Comparison of ENCODE assay signal across 8 mouse cellular contexts in genomic region chr19:46374477-46375088, GRCm38 (mm10). TPM values are rescaled to one million over a fixed set of nuclear protein-coding genes. Genes with fewer than 3 reads are reported as not detected.
DNase-seq lines count a peak whose midpoint lies in the region; ATAC-seq and TF ChIP-seq lines count a peak whose summit lies in the region.

No protein-coding gene starts in this region.

- no peak for DNase-seq in ES-E14 (ENCODE audit: low read depth, low spot score)
- DNase-seq in left cerebral cortex, postnatal 36 days (ENCODE audit: low spot score in 2 of 2), result no peak
- no peak for DNase-seq in retina, postnatal 1 day

- no peak overlapping the region for H3K27ac ChIP-seq in intestine, embryonic 16.5 days (ENCODE audit: low read length)
- no peak overlapping the region for H3K27ac ChIP-seq in intestine, postnatal 0 days (ENCODE audit: low read depth, low read length)
- no peak overlapping the region for H3K27ac ChIP-seq in ES-E14 (ENCODE audit: insufficient read depth, low read depth, low read length, poor library complexity, severe bottlenecking)
- no peak overlapping the region for H3K27ac ChIP-seq in forebrain, embryonic 12.5 days
- no peak overlapping the region for H3K27ac ChIP-seq in liver, embryonic 16.5 days (ENCODE audit: low read length)

- ATAC-seq in intestine, embryonic 16.5 days, result peak; percentile 26; the same call in 1 of the 2 replicates
- ATAC-seq in intestine, postnatal 0 days, result no peak
- 0 out of 2 replicates have a peak, but pooled peaks have one; percentile 33 for ATAC-seq in forebrain, embryonic 12.5 days (ENCODE audit: low FRiP score)
- ATAC-seq in liver, embryonic 16.5 days (ENCODE audit: low read depth), result peak; percentile 42
- no peak for ATAC-seq in activated CD4-positive, CD25-positive, alpha-beta regulatory T cell, adult 4 months

- in situ Hi-C loops in ES-E14 (cut with MboI; ENCODE audit: low sequenced_read_pairs in 2 of 2, unreplicated experiment in 2 of 2), result no loop called here

- no peaks in the 10 kb centered on the region for H3K9me3 ChIP-seq in intestine, embryonic 16.5 days (ENCODE audit: control insufficient read depth, low read length)
- H3K9me3 ChIP-seq in intestine, postnatal 0 days (ENCODE audit: control insufficient read depth), result no peaks in the 10 kb centered on the region
- H3K9me3 ChIP-seq in ES-E14 (ENCODE audit: control insufficient read depth, insufficient read depth, low read depth, low read length), result no peaks in the 10 kb centered on the region
- no peaks in the 10 kb centered on the region for H3K9me3 ChIP-seq in forebrain, embryonic 12.5 days
- no peaks in the 10 kb centered on the region for H3K9me3 ChIP-seq in liver, embryonic 16.5 days (replicated peaks; ENCODE audit: control insufficient read depth, low read length)

- no peak for TF ChIP-seq CTCF in intestine, postnatal 0 days (IDR thresholded peaks at IDR 0.05; ENCODE audit: low read depth)

- intact Hi-C loops in left cerebral cortex, postnatal 36 days (cut with DNase I), result no loop called here

- no peaks in the 10 kb centered on the region for H3K27me3 ChIP-seq in intestine, embryonic 16.5 days (replicated peaks; ENCODE audit: control insufficient read depth, insufficient read depth, low read length)
- H3K27me3 ChIP-seq in intestine, postnatal 0 days (replicated peaks; ENCODE audit: control insufficient read depth, insufficient read depth, low read length), result no peaks in the 10 kb centered on the region
- no peaks in the 10 kb centered on the region for H3K27me3 ChIP-seq in forebrain, embryonic 12.5 days
- no peaks in the 10 kb centered on the region for H3K27me3 ChIP-seq in liver, embryonic 16.5 days (ENCODE audit: control insufficient read depth, insufficient read depth, low read depth, low read length)

- WGBS in intestine, embryonic 16.5 days, result 56% methylated on average over 21 of the region's 21 CpGs
- 63% methylated on average over 21 of the region's 21 CpGs for WGBS in intestine, postnatal 0 days
- WGBS in forebrain, embryonic 12.5 days, result 57% methylated on average over 21 of the region's 21 CpGs
- 72% methylated on average over 21 of the region's 21 CpGs for WGBS in liver, embryonic 16.5 days (ENCODE audit: insufficient replicate concordance)

- peaks cover 10% of the 10 kb centered on the region for H3K36me3 ChIP-seq in intestine, embryonic 16.5 days (ENCODE audit: control insufficient read depth, insufficient read depth, low read length)
- H3K36me3 ChIP-seq in intestine, postnatal 0 days (ENCODE audit: control insufficient read depth, insufficient read depth), result peaks cover 36% of the 10 kb centered on the region
- H3K36me3 ChIP-seq in ES-E14 (ENCODE audit: control insufficient read depth, insufficient read depth, low read length, poor library complexity, severe bottlenecking), result peaks cover 4% of the 10 kb centered on the region
- peaks cover 35% of the 10 kb centered on the region for H3K36me3 ChIP-seq in forebrain, embryonic 12.5 days (replicated peaks)
- H3K36me3 ChIP-seq in liver, embryonic 16.5 days (ENCODE audit: control insufficient read depth, insufficient read depth), result peaks cover 22% of the 10 kb centered on the region

- H3K4me3 ChIP-seq in intestine, embryonic 16.5 days (ENCODE audit: low read length), result no peak overlapping the region
- H3K4me3 ChIP-seq in intestine, postnatal 0 days (ENCODE audit: low read depth, low read length), result no peak overlapping the region
- peak overlapping the region; percentile 8 to 41; a peak in 3 of 4 replicates for H3K4me3 ChIP-seq in ES-E14 (ENCODE audit: insufficient read depth in 1 of 2, low read depth in 1 of 2, low read length in 2 of 2, poor library complexity in 1 of 2, severe bottlenecking in 1 of 2)
- no peak overlapping the region for H3K4me3 ChIP-seq in forebrain, embryonic 12.5 days (replicated peaks)
- no peak overlapping the region for H3K4me3 ChIP-seq in liver, embryonic 16.5 days (ENCODE audit: low read depth, low read length)

- no peaks in the 10 kb centered on the region for H3K4me1 ChIP-seq in intestine, embryonic 16.5 days (ENCODE audit: control insufficient read depth, insufficient read depth, low read length)
- H3K4me1 ChIP-seq in intestine, postnatal 0 days (replicated peaks; ENCODE audit: control insufficient read depth, insufficient read depth, low read length), result 0 out of 2 replicates have a peak, but pooled peaks cover 3% of the 10 kb centered on the region
- H3K4me1 ChIP-seq in ES-E14 (ENCODE audit: control insufficient read depth in 2 of 2, insufficient read depth in 2 of 2, low read length in 2 of 2, poor library complexity in 1 of 2), result peaks cover 0 to 3% of the 10 kb centered on the region in 2 experiments; a peak in 1 of 4 replicates
- H3K4me1 ChIP-seq in forebrain, embryonic 12.5 days, result no peaks in the 10 kb centered on the region
- H3K4me1 ChIP-seq in liver, embryonic 16.5 days (ENCODE audit: control insufficient read depth, low read depth, low read length), result peaks cover 3% of the 10 kb centered on the region

- H3K9ac ChIP-seq in intestine, embryonic 16.5 days (ENCODE audit: low read depth, low read length), result no peak overlapping the region
- H3K9ac ChIP-seq in intestine, postnatal 0 days (ENCODE audit: low read depth, low read length), result no peak overlapping the region
- peak overlapping the region; percentile 49 for H3K9ac ChIP-seq in ES-E14 (ENCODE audit: insufficient read depth, low read depth, low read length, poor library complexity, severe bottlenecking)
- no peak overlapping the region for H3K9ac ChIP-seq in forebrain, embryonic 12.5 days
- H3K9ac ChIP-seq in liver, embryonic 16.5 days (ENCODE audit: low read depth, low read length), result no peak overlapping the region

- H3K4me2 ChIP-seq in intestine, embryonic 16.5 days (ENCODE audit: low read depth, low read length), result no peak overlapping the region
- H3K4me2 ChIP-seq in intestine, postnatal 0 days (replicated peaks; ENCODE audit: low read depth), result no peak overlapping the region
- H3K4me2 ChIP-seq in forebrain, embryonic 12.5 days, result no peak overlapping the region
- H3K4me2 ChIP-seq in liver, embryonic 16.5 days (ENCODE audit: low read depth, low read length), result no peak overlapping the region

TF ChIP-seq in ES-E14, 5 proteins besides CTCF, POLR2A, EP300 and RAD21:
- no peak for TF ChIP-seq ZNF384 (IDR thresholded peaks at IDR 0.05; ENCODE audit: low read depth, low read length)
- TF ChIP-seq MAFK (IDR thresholded peaks at IDR 0.05; ENCODE audit: insufficient read depth, low read depth, low read length), result no peak

RNA-seq across cellular contexts. Expression of gene Actr1a, which starts 21.0 kb away (rescaled TPM):
- polyA plus RNA-seq in intestine, embryonic 16.5 days (2015; fragmentation: Nextera tagmentation; extraction: Ambion mirVana), result 116 and 119 TPM in 2 replicates
- 100 and 103 TPM in 2 replicates for polyA plus RNA-seq in intestine, postnatal 0 days (2015; fragmentation: Nextera tagmentation; extraction: Ambion mirVana)
- 66.7 and 85.7 TPM in 2 replicates for total RNA-seq in ES-E14 (2012; rRNA removed)
- polyA plus RNA-seq in forebrain, embryonic 12.5 days (2016; fragmentation: Nextera tagmentation; extraction: Ambion mirVana), result 241 and 254 TPM in 2 replicates
- polyA plus RNA-seq in liver, embryonic 16.5 days (2015; fragmentation: Nextera tagmentation; extraction: Ambion mirVana), result 45.2 and 48.6 TPM in 2 replicates
- polyA plus RNA-seq in activated CD4-positive, CD25-positive, alpha-beta regulatory T cell, adult 4 months (2017; shearing (Covaris generic)), result 10 to 100 TPM; 86.1 to 87.6 TPM
- 100 to 1,000 TPM; 175 to 195 TPM for total RNA-seq in left cerebral cortex, postnatal 36 days (2021)

RNA-seq across cellular contexts. Expression of gene Sufu, which starts 22.1 kb away (rescaled TPM):
- polyA plus RNA-seq in intestine, embryonic 16.5 days (2015; fragmentation: Nextera tagmentation; extraction: Ambion mirVana), result 20.5 and 20.7 TPM in 2 replicates
- 9.0 and 9.5 TPM in 2 replicates for polyA plus RNA-seq in intestine, postnatal 0 days (2015; fragmentation: Nextera tagmentation; extraction: Ambion mirVana)
- 12.6 and 14.5 TPM in 2 replicates for total RNA-seq in ES-E14 (2012; rRNA removed)
- polyA plus RNA-seq in forebrain, embryonic 12.5 days (2016; fragmentation: Nextera tagmentation; extraction: Ambion mirVana), result 38.7 and 44.1 TPM in 2 replicates
- 5.0 and 5.7 TPM in 2 replicates for polyA plus RNA-seq in liver, embryonic 16.5 days (2015; fragmentation: Nextera tagmentation; extraction: Ambion mirVana)
- polyA plus RNA-seq in activated CD4-positive, CD25-positive, alpha-beta regulatory T cell, adult 4 months (2017; shearing (Covaris generic)), result 10 to 100 TPM in 1 of 2 experiments, 1 to 10 TPM in 1; 9.4 to 12.2 TPM
- total RNA-seq in left cerebral cortex, postnatal 36 days (2021), result 10 to 100 TPM; 18.3 to 18.6 TPM

RNA-seq across cellular contexts. Expression of gene 2310034G01Rik, which starts 24.5 kb away (rescaled TPM):
- 1.3 and 1.5 TPM in 2 replicates for polyA plus RNA-seq in intestine, embryonic 16.5 days (2015; fragmentation: Nextera tagmentation; extraction: Ambion mirVana)
- polyA plus RNA-seq in intestine, postnatal 0 days (2015; fragmentation: Nextera tagmentation; extraction: Ambion mirVana), result 1.1 and 1.3 TPM in 2 replicates
- 0.53 and 0.80 TPM in 2 replicates for total RNA-seq in ES-E14 (2012; rRNA removed)
- 1.4 and 1.8 TPM in 2 replicates for polyA plus RNA-seq in forebrain, embryonic 12.5 days (2016; fragmentation: Nextera tagmentation; extraction: Ambion mirVana)
- 0.36 and 0.40 TPM in 2 replicates for polyA plus RNA-seq in liver, embryonic 16.5 days (2015; fragmentation: Nextera tagmentation; extraction: Ambion mirVana)
- not detected for polyA plus RNA-seq in activated CD4-positive, CD25-positive, alpha-beta regulatory T cell, adult 4 months (2017; shearing (Covaris generic))
- under 1 TPM; 0.62 to 0.68 TPM for total RNA-seq in left cerebral cortex, postnatal 36 days (2021)

RNA-seq across cellular contexts. Expression of gene Mfsd13a, which starts 33.7 kb away (rescaled TPM):
- polyA plus RNA-seq in intestine, embryonic 16.5 days (2015; fragmentation: Nextera tagmentation; extraction: Ambion mirVana), result 16.2 and 16.3 TPM in 2 replicates
- polyA plus RNA-seq in intestine, postnatal 0 days (2015; fragmentation: Nextera tagmentation; extraction: Ambion mirVana), result 11.8 and 12.7 TPM in 2 replicates
- total RNA-seq in ES-E14 (2012; rRNA removed), result 9.9 and 19.8 TPM in 2 replicates
- 8.8 and 9.3 TPM in 2 replicates for polyA plus RNA-seq in forebrain, embryonic 12.5 days (2016; fragmentation: Nextera tagmentation; extraction: Ambion mirVana)
- polyA plus RNA-seq in liver, embryonic 16.5 days (2015; fragmentation: Nextera tagmentation; extraction: Ambion mirVana), result 11.2 and 13.8 TPM in 2 replicates
- 1 to 10 TPM; 3.9 to 7.1 TPM for polyA plus RNA-seq in activated CD4-positive, CD25-positive, alpha-beta regulatory T cell, adult 4 months (2017; shearing (Covaris generic))
- total RNA-seq in left cerebral cortex, postnatal 36 days (2021), result 10 to 100 TPM; 25.6 to 27.8 TPM

RNA-seq across cellular contexts. Expression of gene Cuedc2, which starts 36.1 kb away (rescaled TPM):
- polyA plus RNA-seq in intestine, embryonic 16.5 days (2015; fragmentation: Nextera tagmentation; extraction: Ambion mirVana), result 127 and 132 TPM in 2 replicates
- 78.8 and 80.0 TPM in 2 replicates for polyA plus RNA-seq in intestine, postnatal 0 days (2015; fragmentation: Nextera tagmentation; extraction: Ambion mirVana)
- 75.1 and 102 TPM in 2 replicates for total RNA-seq in ES-E14 (2012; rRNA removed)
- polyA plus RNA-seq in forebrain, embryonic 12.5 days (2016; fragmentation: Nextera tagmentation; extraction: Ambion mirVana), result 226 TPM in 2 replicates
- 67.3 and 67.6 TPM in 2 replicates for polyA plus RNA-seq in liver, embryonic 16.5 days (2015; fragmentation: Nextera tagmentation; extraction: Ambion mirVana)
- polyA plus RNA-seq in activated CD4-positive, CD25-positive, alpha-beta regulatory T cell, adult 4 months (2017; shearing (Covaris generic)), result 10 to 100 TPM; 40.7 to 52.4 TPM
- 100 to 1,000 TPM; 166 to 216 TPM for total RNA-seq in left cerebral cortex, postnatal 36 days (2021)

Comparison
In these comparisons a context has a peak if more than half of its experiments do, and no peak if none do; other contexts are left out.
1. ATAC-seq: peak in intestine, embryonic 16.5 days (single experiment), forebrain, embryonic 12.5 days (single experiment) and liver, embryonic 16.5 days (single experiment); none in intestine, postnatal 0 days (single experiment) and activated CD4-positive, CD25-positive, alpha-beta regulatory T cell, adult 4 months (single experiment).
2. H3K4me3 ChIP-seq: peak in ES-E14 (2 of 2); none in intestine, embryonic 16.5 days (single experiment), intestine, postnatal 0 days (single experiment), forebrain, embryonic 12.5 days (single experiment) and liver, embryonic 16.5 days (single experiment).